Mouse (Mus musculus) heart, embryonic 10.5 days (tissue): ENCODE data around the gene A730061H03Rik. TPM values are rescaled to one million over a fixed set of nuclear protein-coding genes. Genes with fewer than 3 reads are reported as not detected.

Source experiments
- DNase-seq: peaks from one replicate; pipeline ENCODE4 v3.0.0-alpha.2; 2017; ENCODE audit warnings: low spot score
- H3K27ac ChIP-seq: fragments of 300-500 bp; sonication (generic); 2 replicates; pipeline ENCODE4 v1.5.1; 2016; ENCODE audit warnings: mild to moderate bottlenecking
- H3K27me3 ChIP-seq: fragments of 300-500 bp; sonication (generic); 2 replicates; pipeline ENCODE4 v1.6.1; 2016; ENCODE audit warnings: mild to moderate bottlenecking; ENCODE audit not compliant: poor library complexity, insufficient read depth, severe bottlenecking
- H3K36me3 ChIP-seq: fragments of 300-500 bp; sonication (generic); 2 replicates; pipeline ENCODE4 v1.6.1; 2016; ENCODE audit warnings: mild to moderate bottlenecking, moderate library complexity
- H3K4me1 ChIP-seq: fragments of 300-500 bp; sonication (generic); 2 replicates; pipeline ENCODE4 v1.6.1; 2016; ENCODE audit warnings: mild to moderate bottlenecking
- H3K4me3 ChIP-seq: fragments of 300-500 bp; sonication (generic); 2 replicates; pipeline ENCODE4 v1.5.1; 2016; ENCODE audit warnings: mild to moderate bottlenecking, moderate library complexity
- H3K9me3 ChIP-seq: fragments of 300-500 bp; sonication (generic); 2 replicates; pipeline ENCODE4 v1.6.1; 2016; ENCODE audit warnings: mild to moderate bottlenecking, moderate library complexity
- WGBS: fragments of 180-500 bp; shearing (Covaris S2); methylation state at CpG from one replicate; pipeline ENCODE4 v1.1.7; 2016; 5-methylcytosine and 5-hydroxymethylcytosine counted together
- polyA plus RNA-seq: library from polyadenylated mRNA; unstranded; fragments of >200 nt; fragmentation: Nextera tagmentation; extraction: Ambion mirVana; gene quantifications from 2 replicates; pipeline ENCODE4 v1.2.1, GENCODE M21; 2016

Gene A730061H03Rik
- polyA plus RNA-seq, 1 experiment from 2014 or later, result 1.3 TPM

DNA sequence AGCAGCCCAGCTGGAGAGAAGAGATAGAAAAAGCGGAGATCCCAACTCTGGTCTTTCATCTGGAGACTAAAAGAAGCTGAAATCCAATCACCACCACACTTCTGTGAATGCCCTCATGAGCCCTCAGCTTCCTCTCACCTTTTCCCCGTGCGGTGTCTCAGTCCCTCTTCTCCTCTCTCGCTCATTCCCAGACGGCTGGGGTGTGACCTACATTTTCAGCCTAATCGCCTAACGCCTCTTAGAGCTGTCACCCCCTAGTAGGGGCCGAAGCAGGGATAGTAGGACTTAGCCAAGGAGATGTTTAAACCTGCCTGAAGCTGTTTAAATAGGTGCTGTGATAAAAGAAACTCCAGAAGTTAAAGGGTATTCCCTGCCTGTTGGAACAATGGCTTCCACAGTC lies 35.4 kb downstream of the A730061H03Rik start, which contains the start of gene Nrl:
Gene Nrl, minus strand, starts transcription at position 197 of the 400 bp plus-strand sequence.
- H3K4me3 ChIP-seq, result 0 out of 2 replicates have a peak within 1 kb of the TSS, but pooled peaks have one; percentile 15
- DNase-seq, result no peak
- H3K4me1 ChIP-seq, result peaks cover 24% of the 10 kb centered on the region
- H3K9me3 ChIP-seq, result no peaks in the 10 kb centered on the region
- H3K27me3 ChIP-seq, result peaks cover 74% of the 10 kb centered on the region
- no peak within 1 kb of the TSS for H3K27ac ChIP-seq
- WGBS, result 8% methylated on average over 8 of the region's 8 CpGs
- H3K36me3 ChIP-seq, result no peaks in the 10 kb centered on the region

DNA sequence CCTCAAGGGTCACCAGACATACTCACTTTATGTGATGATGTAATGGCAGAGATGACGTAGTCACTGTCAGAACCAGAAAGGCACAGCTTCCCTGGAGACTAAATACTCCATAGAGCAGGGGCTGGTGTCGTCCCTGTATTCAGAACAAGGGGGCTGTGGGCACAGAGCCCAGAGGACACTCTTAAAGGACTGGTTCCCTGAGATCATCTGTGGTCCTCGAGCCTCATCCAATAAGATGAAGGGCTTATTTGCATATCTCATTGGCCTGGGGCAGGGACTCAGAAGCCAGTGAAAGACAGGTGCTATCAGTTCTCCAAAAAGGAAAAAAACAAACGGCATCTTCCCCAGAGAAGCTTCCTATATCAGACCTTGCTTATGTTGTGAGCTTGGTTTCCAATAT lies 36.1 kb downstream of the A730061H03Rik start:
- Histone ChIP-seq H3K4me3 (no peak overlapping the region), H3K36me3 (no peaks in the 10 kb centered on the region), H3K4me1 (peaks cover 24% of the 10 kb centered on the region), H3K27ac (no peak overlapping the region), H3K9me3 (no peaks in the 10 kb centered on the region), H3K27me3 (peaks cover 74% of the 10 kb centered on the region)
- WGBS, result 33% methylated on average over 4 of the region's 4 CpGs
- no peak for DNase-seq

DNA sequence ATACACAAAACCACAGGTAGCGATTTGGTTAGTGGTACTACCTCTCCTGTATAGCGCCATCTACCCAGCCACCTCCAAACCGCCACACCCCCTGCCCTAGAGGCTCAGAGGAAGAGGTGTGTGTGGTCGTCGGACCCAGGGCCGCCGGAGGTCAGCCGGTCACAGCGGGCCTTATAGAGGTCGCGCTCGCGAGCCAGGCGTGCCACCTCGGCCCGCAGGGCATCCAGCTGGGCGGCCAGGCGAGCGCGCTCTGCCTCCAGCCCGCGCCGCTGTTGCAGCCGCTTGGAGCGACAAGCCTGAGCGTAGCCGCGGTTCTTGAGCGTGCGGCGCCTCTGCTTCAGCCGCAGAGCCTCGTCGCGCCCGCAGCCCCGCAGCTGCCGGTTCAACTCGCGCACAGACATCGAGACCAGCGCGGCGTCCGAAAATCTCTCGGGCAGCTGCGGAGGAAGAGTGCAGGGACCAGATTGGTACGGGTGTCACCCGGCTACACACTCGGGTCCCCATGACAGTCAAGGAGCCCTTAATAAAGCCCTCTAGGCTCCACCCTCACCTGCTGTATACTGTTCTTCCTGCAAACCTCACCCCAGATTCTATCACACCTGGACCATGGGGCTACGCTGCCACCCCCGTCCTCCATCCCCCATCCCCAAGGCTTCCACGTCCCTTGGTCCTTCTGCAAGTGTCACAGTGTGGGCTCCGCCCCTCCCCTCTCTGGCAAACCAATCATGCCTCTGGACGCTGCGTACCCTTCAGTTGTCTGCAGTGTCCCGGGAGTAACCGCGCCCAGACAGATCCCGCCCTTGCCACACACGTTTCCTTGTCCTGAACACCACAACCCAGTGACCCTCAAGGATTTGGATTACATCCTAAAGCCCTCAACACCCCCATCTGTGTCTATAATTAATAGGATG lies 39.5 kb downstream of the A730061H03Rik start:
- H3K4me1 ChIP-seq, result peaks cover 33% of the 10 kb centered on the region
- no peaks in the 10 kb centered on the region for H3K36me3 ChIP-seq
- DNase-seq, result no peak
- peak overlapping the region; percentile 66 for H3K4me3 ChIP-seq
- no peaks in the 10 kb centered on the region for H3K9me3 ChIP-seq
- under 1% methylated on average over 61 of the region's 61 CpGs for WGBS
- H3K27ac ChIP-seq, result peak overlapping the region; percentile 54; the same call in 1 of the 2 replicates
- H3K27me3 ChIP-seq, result peaks cover 94% of the 10 kb centered on the region

DNA sequence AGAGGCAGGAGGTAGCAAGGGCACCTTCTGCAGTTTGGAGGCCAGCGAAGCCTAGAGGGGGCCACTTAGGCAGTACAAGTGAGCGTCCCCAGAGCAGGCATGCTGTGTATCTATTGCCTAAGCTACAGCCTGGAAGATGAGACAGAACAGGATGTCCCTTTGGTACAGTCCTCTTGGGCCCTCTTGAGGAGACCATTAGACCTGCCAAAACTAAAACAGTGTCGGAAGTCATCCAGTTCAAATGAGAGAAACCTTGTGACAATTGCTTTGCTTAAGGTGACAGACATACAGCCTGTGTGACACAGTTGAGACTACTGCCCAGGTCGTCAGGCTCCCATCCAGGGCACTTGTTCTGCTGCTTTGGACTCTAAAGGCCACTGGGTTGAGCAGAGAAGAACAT lies 40.6 kb downstream of the A730061H03Rik start:
- Histone ChIP-seq H3K27ac (no peak overlapping the region), H3K27me3 (peaks cover 99% of the 10 kb centered on the region), H3K36me3 (no peaks in the 10 kb centered on the region), H3K4me1 (peaks cover 28% of the 10 kb centered on the region), H3K4me3 (no peak overlapping the region), H3K9me3 (no peaks in the 10 kb centered on the region)
- 44% methylated on average over 4 of the region's 4 CpGs for WGBS
- DNase-seq, result no peak

DNA sequence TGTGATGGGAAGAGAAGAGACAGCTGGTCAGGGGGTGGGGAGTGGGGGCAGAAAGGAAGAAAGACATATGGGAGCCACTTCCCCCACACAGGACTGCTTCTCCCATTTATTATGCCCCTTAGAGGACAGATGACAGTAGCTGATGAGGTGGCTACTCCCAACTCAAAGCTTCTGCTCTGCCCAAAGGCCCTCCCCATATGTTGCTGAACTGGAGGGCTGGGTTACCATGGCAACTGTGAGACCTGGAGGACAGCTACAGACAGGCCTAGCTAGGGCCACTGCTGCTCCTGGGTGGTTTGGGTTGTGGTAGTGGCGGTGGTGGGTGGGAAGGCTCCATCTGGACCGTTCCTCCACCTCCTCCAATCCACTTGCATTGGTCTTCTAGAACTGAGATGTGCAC lies 41.3 kb downstream of the A730061H03Rik start:
- H3K4me3 ChIP-seq, result no peak overlapping the region
- no peak overlapping the region for H3K27ac ChIP-seq
- DNase-seq, result no peak
- H3K27me3 ChIP-seq, result peaks cover 99% of the 10 kb centered on the region
- no peaks in the 10 kb centered on the region for H3K9me3 ChIP-seq
- no peaks in the 10 kb centered on the region for H3K36me3 ChIP-seq
- WGBS, result 65% methylated on average over 2 of the region's 2 CpGs
- peaks cover 26% of the 10 kb centered on the region for H3K4me1 ChIP-seq

DNA sequence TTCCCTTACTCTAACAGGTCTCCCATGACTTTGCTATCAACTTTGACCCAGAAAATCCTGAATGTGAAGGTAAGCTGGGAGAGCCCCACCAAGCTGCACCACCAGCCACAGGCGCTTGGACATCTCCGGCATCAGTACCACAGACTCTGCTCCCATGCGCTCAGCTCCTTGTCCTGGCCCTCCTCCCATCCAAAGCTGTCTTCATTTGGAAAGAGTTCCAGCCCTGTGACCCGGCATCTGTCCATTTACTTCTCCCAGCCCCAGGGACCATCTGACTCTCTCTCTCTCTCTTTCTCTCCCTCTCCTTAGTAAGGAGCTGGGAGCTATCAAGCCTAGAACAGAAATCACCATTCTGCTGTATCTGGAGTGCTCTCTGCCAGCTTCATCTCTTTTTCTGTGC lies 44.4 kb downstream of the A730061H03Rik start:
- Histone ChIP-seq H3K4me3 (no peak overlapping the region), H3K36me3 (no peaks in the 10 kb centered on the region), H3K27ac (no peak overlapping the region), H3K4me1 (peaks cover 39% of the 10 kb centered on the region), H3K9me3 (no peaks in the 10 kb centered on the region), H3K27me3 (peaks cover 99% of the 10 kb centered on the region)
- no peak for DNase-seq
- WGBS, result 86% methylated on average over 4 of the region's 4 CpGs

DNA sequence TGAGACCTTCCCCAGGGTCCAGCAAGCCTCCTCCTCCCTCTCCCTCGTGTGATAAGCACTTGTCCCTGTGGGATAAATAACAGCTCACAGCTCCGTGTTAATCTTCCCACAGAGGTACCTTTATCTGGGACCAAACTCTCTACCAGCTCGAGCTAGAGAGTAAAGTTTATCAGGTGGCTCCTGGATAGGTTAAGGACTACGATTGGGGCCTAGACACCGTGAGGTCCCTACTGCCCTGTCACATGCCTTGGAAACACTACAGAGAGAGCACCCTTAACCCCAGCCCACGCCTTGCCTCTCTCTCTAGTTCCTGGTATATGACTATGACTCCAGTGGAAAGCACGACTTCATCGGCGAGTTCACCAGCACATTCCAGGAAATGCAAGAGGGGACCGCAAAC lies 46.3 kb downstream of the A730061H03Rik start:
- 32% methylated on average over 10 of the region's 10 CpGs for WGBS
- no peaks in the 10 kb centered on the region for H3K9me3 ChIP-seq
- peaks cover 90% of the 10 kb centered on the region for H3K27me3 ChIP-seq
- H3K36me3 ChIP-seq, result no peaks in the 10 kb centered on the region
- H3K27ac ChIP-seq, result no peak overlapping the region; the same call in 1 of the 2 replicates
- no peak for DNase-seq
- no peak overlapping the region for H3K4me3 ChIP-seq
- H3K4me1 ChIP-seq, result peaks cover 39% of the 10 kb centered on the region

DNA sequence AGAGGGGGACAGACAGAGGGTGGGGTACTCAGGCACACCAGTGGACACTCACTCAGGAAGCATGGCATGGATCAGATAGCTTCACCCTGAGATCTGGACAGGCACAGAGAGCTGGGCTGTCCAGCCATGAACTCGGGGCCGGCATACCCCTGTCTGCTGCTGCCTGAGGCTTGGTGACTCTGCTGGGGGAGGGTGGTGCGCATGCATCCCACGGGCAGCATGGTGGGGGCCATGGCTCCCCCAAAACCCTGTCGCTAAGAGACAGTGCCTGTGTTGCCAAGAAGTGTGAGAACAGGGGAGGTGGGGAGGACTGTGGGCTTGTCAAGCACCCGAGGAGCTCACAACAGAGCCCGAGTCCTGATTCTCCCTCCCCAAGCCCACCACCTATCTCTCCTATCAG lies 49.2 kb downstream of the A730061H03Rik start:
- H3K36me3 ChIP-seq, result no peaks in the 10 kb centered on the region
- no peaks in the 10 kb centered on the region for H3K9me3 ChIP-seq
- no peak overlapping the region for H3K27ac ChIP-seq
- 49% methylated on average over 7 of the region's 7 CpGs for WGBS
- H3K27me3 ChIP-seq, result peaks cover 85% of the 10 kb centered on the region
- peaks cover 31% of the 10 kb centered on the region for H3K4me1 ChIP-seq
- DNase-seq, result no peak
- H3K4me3 ChIP-seq, result no peak overlapping the region; the same call in 1 of the 2 replicates

DNA sequence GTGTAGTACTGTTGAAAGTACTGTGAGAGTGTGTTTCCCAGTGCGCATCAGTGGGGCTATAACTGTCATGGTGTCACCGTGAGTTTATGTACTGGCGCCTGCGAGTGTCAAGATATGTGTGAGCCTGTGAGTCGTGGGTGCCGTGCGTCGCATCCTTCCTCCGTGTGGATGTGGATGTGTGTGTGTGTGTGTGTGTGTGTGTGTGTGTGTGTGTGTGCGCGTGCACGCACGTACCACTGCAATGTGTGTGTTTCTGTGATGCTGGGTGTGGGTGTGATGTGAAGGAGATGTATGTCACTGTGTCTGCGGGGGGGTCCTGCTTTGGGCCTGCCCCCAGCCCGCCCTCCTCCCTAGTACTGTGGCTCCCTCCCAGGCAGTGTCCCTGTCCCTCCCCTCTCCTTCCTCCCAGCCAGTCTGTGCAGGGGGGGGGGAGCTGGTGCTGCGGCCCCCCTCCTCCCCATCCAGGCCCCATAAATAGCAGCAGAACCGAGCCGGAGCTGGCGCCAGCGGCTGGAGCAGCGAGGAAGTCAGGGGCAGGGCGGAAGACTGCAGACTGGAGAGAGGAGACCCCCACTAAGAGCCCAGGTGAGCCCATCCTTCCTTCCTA lies 50.0 kb downstream of the A730061H03Rik start, which contains the start of gene Cpne6:
Gene Cpne6, plus strand, starts transcription at position 321 of the 607 bp plus-strand sequence.
- Histone ChIP-seq H3K9me3 (no peaks in the 10 kb centered on the region), H3K27ac (no peak within 1 kb of the TSS), H3K4me3 (peak within 1 kb of the TSS; percentile 12; the same call in 1 of the 2 replicates), H3K36me3 (no peaks in the 10 kb centered on the region), H3K27me3 (peaks cover 77% of the 10 kb centered on the region), H3K4me1 (peaks cover 31% of the 10 kb centered on the region)
- no peak for DNase-seq
- WGBS, result 61% methylated on average over 20 of the region's 22 CpGs

Other genes starting within 250 kb of the A730061H03Rik start
- 62.6 and 85.5 TPM in 2 replicates for gene Dhrs4, start 81.6 kb downstream of the A730061H03Rik start, polyA plus RNA-seq
- 1.5 and 3.3 TPM in 2 replicates for gene Carmil3, start 69.8 kb downstream of the A730061H03Rik start, polyA plus RNA-seq
- gene Cpne6, start 50.0 kb downstream of the A730061H03Rik start, polyA plus RNA-seq, result 0.36 and 0.41 TPM in 2 replicates
- gene Nrl, start 35.4 kb downstream of the A730061H03Rik start, polyA plus RNA-seq, result not detected in 2 replicates
- gene Pck2, start 20.1 kb downstream of the A730061H03Rik start, polyA plus RNA-seq, result 31.5 and 32.5 TPM in 2 replicates
- gene Dcaf11, start 400 bp downstream of the A730061H03Rik start, polyA plus RNA-seq, result 69.9 and 75.2 TPM in 2 replicates
- 74.6 and 136 TPM in 2 replicates for gene Fitm1, start 15.2 kb upstream of the A730061H03Rik start, polyA plus RNA-seq
- gene Psme1, start 17.7 kb upstream of the A730061H03Rik start, polyA plus RNA-seq, result 173 and 196 TPM in 2 replicates
- gene Emc9, start 24.9 kb upstream of the A730061H03Rik start, polyA plus RNA-seq, result 17.1 and 22.1 TPM in 2 replicates
- 188 and 205 TPM in 2 replicates for gene Psme2, start 30.7 kb upstream of the A730061H03Rik start, polyA plus RNA-seq
- 14.4 and 21.9 TPM in 2 replicates for gene Rnf31, start 31.3 kb upstream of the A730061H03Rik start, polyA plus RNA-seq
- 5.9 and 7.4 TPM in 2 replicates for gene Irf9, start 43.2 kb upstream of the A730061H03Rik start, polyA plus RNA-seq
- gene Rec8, start 57.6 kb upstream of the A730061H03Rik start, polyA plus RNA-seq, result 13.7 and 17.6 TPM in 2 replicates
- gene Ipo4, start 75.6 kb upstream of the A730061H03Rik start, polyA plus RNA-seq, result 103 and 108 TPM in 2 replicates
- 2.3 and 3.1 TPM in 2 replicates for gene Gm49378, start 77.5 kb upstream of the A730061H03Rik start, polyA plus RNA-seq
- 91.6 and 96.4 TPM in 2 replicates for gene Tm9sf1, start 83.4 kb upstream of the A730061H03Rik start, polyA plus RNA-seq
- 0.27 and 0.57 TPM in 2 replicates for gene Tssk4, start 89.8 kb upstream of the A730061H03Rik start, polyA plus RNA-seq
- gene Mdp1, start 100.1 kb upstream of the A730061H03Rik start, polyA plus RNA-seq, result 71.6 and 79.7 TPM in 2 replicates
- gene Gmpr2, start 111.5 kb upstream of the A730061H03Rik start, polyA plus RNA-seq, result 50.8 and 58.8 TPM in 2 replicates
- 543 and 573 TPM in 2 replicates for gene Nedd8, start 111.7 kb upstream of the A730061H03Rik start, polyA plus RNA-seq
- gene Tinf2, start 121.4 kb upstream of the A730061H03Rik start, polyA plus RNA-seq, result 44.4 and 50.4 TPM in 2 replicates
- gene Tgm1, start 153.5 kb upstream of the A730061H03Rik start, polyA plus RNA-seq, result 0.46 and 1.6 TPM in 2 replicates
- 25.1 and 29.4 TPM in 2 replicates for gene Rabggta, start 161.9 kb upstream of the A730061H03Rik start, polyA plus RNA-seq
- 59.7 and 60.5 TPM in 2 replicates for gene Dhrs1, start 185.3 kb upstream of the A730061H03Rik start, polyA plus RNA-seq
- 33.2 and 49.1 TPM in 2 replicates for gene Nop9, start 185.3 kb upstream of the A730061H03Rik start, polyA plus RNA-seq
- gene Cideb, start 198.1 kb upstream of the A730061H03Rik start, polyA plus RNA-seq, result 1.4 and 2.0 TPM in 2 replicates
- 0.44 and 1.1 TPM in 2 replicates for gene Ltb4r2, start 201.0 kb upstream of the A730061H03Rik start, polyA plus RNA-seq
- 0.53 and 0.79 TPM in 2 replicates for gene Ltb4r1, start 205.6 kb upstream of the A730061H03Rik start, polyA plus RNA-seq
- gene Adcy4, start 223.7 kb upstream of the A730061H03Rik start, polyA plus RNA-seq, result 14.5 and 18.1 TPM in 2 replicates
- gene Ripk3, start 228.5 kb upstream of the A730061H03Rik start, polyA plus RNA-seq, result 20.0 and 32.0 TPM in 2 replicates